Mouse (Mus musculus) forebrain, embryonic 12.5 days (tissue): Measurements from ENCODE around the gene Vdr. TPM values are rescaled to one million over a fixed set of nuclear protein-coding genes. Genes with fewer than 3 reads are reported as not detected.
A peak's percentile ranks its signal among the peaks of the same experiment; 100 is the strongest.

Experiments
- ATAC-seq: fragments of 200-750 bp; cut with Nextera tagmentation; 2 replicates; pipeline ENCODE4 v1.8.0; 2017; ENCODE audit warnings: moderate TSS enrichment; ENCODE audit not compliant: low FRiP score
- H3K27ac ChIP-seq: fragments of 300-500 bp; sonication (generic); 2 replicates; pipeline ENCODE4 v1.5.1; 2016; ENCODE audit warnings: mild to moderate bottlenecking
- H3K27me3 ChIP-seq: fragments of 300-500 bp; sonication (generic); 2 replicates; pipeline ENCODE4 v1.6.1; 2016; ENCODE audit warnings: mild to moderate bottlenecking
- H3K36me3 ChIP-seq: fragments of 300-500 bp; sonication (generic); replicated peaks from 2 replicates; pipeline ENCODE4 v1.6.1; 2016; ENCODE audit warnings: mild to moderate bottlenecking
- H3K4me1 ChIP-seq: fragments of 300-500 bp; sonication (generic); 2 replicates; pipeline ENCODE4 v1.6.1; 2016
- H3K4me2 ChIP-seq: fragments of 300-500 bp; sonication (generic); 2 replicates; pipeline ENCODE4 v1.6.1; 2016; ENCODE audit warnings: mild to moderate bottlenecking, moderate library complexity
- H3K4me3 ChIP-seq: fragments of 300-500 bp; sonication (generic); replicated peaks from 2 replicates; pipeline ENCODE4 v1.5.1; 2016; ENCODE audit warnings: mild to moderate bottlenecking
- H3K9ac ChIP-seq: fragments of 300-500 bp; sonication (generic); 2 replicates; pipeline ENCODE4 v1.6.1; 2016; ENCODE audit warnings: mild to moderate bottlenecking
- H3K9me3 ChIP-seq: fragments of 300-500 bp; sonication (generic); 2 replicates; pipeline ENCODE4 v1.6.1; 2016
- WGBS: fragments of 180-500 bp; shearing (Covaris S2); methylation state at CpG from one replicate; pipeline ENCODE4 v1.1.7; 2016; 5-methylcytosine and 5-hydroxymethylcytosine counted together
- polyA plus RNA-seq: library from polyadenylated mRNA; unstranded; fragments of >200 nt; fragmentation: Nextera tagmentation; extraction: Ambion mirVana; gene quantifications from 2 replicates; pipeline ENCODE4 v1.2.1, GENCODE M21; 2016

The Vdr gene
- polyA plus RNA-seq, 1 experiment from 2014 or later = 0.59 TPM

DNA sequence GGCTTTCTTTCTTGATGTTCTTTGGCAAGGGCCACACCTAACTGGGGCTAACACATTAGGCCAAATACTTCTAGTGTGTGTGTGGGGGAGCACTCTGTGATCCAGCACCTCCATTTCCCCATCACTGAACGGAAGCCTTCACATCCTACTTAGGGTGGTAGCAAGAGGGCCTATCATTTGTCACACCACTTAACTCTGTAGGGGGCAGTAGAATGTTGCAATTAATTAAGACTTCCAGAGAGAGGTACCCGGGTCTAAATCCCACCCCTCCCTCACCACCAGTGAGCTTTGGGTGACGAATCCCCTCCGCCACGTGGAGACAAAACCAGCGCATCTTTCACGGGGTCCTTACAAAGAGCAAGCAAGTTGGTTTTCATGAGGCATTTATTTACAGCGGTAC is 56.4 kb downstream of the Vdr start:
- H3K4me3 ChIP-seq = no peak overlapping the region
- H3K27ac ChIP-seq = no peak overlapping the region
- no peaks in the 10 kb centered on the region for H3K36me3 ChIP-seq
- H3K4me1 ChIP-seq = 0 out of 2 replicates have a peak, but pooled peaks cover 5% of the 10 kb centered on the region
- no peaks in the 10 kb centered on the region for H3K9me3 ChIP-seq
- H3K4me2 ChIP-seq = no peak overlapping the region
- no peaks in the 10 kb centered on the region for H3K27me3 ChIP-seq
- ATAC-seq = no peak
- 55% methylated on average over 8 of the region's 8 CpGs for WGBS
- no peak overlapping the region for H3K9ac ChIP-seq

GRCm38 (mm10) chr15:97852291-97852690 is 58.1 kb downstream of the Vdr start:
- no peaks in the 10 kb centered on the region for H3K36me3 ChIP-seq
- H3K4me3 ChIP-seq = no peak overlapping the region
- no peak overlapping the region for H3K27ac ChIP-seq
- no peak overlapping the region for H3K4me2 ChIP-seq
- WGBS = 79% methylated on average over 3 of the region's 3 CpGs
- H3K27me3 ChIP-seq = no peaks in the 10 kb centered on the region
- H3K4me1 ChIP-seq = 0 out of 2 replicates have a peak, but pooled peaks cover 5% of the 10 kb centered on the region
- no peaks in the 10 kb centered on the region for H3K9me3 ChIP-seq
- ATAC-seq = no peak
- H3K9ac ChIP-seq = no peak overlapping the region

DNA sequence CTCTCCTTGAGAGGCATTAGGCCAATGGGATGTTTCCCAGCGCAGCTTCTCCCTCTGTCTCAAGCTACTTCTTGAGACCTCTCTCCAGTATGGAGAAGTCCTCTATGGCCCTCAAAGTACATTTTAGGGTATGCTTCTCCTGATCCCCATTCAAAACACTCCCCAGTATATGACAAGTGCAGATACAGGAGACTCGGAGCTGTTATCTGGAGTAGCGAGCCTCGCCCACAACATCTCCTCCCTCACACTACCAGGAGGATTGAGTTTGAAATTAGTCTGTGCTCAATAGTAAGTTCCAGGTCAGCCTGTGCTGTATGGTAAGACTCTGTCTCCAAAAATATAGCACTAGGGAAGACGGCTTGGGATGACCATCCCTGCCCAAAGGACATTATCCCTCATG is 59.4 kb downstream of the Vdr start:
- no peaks in the 10 kb centered on the region for H3K9me3 ChIP-seq
- H3K27me3 ChIP-seq = no peaks in the 10 kb centered on the region
- H3K4me1 ChIP-seq = 0 out of 2 replicates have a peak, but pooled peaks cover 5% of the 10 kb centered on the region
- no peak overlapping the region for H3K4me3 ChIP-seq
- no peaks in the 10 kb centered on the region for H3K36me3 ChIP-seq
- no peak for ATAC-seq
- no peak overlapping the region for H3K9ac ChIP-seq
- no peak overlapping the region for H3K27ac ChIP-seq
- WGBS = 85% methylated on average over 5 of the region's 5 CpGs
- no peak overlapping the region for H3K4me2 ChIP-seq

- Histone ChIP-seq H3K4me2 (no peak overlapping the region), H3K9ac (no peak overlapping the region), H3K4me3 (no peak overlapping the region), H3K9me3 (no peaks in the 10 kb centered on the region), H3K4me1 (0 out of 2 replicates have a peak, but pooled peaks cover 5% of the 10 kb centered on the region), H3K27me3 (no peaks in the 10 kb centered on the region), H3K27ac (no peak overlapping the region), H3K36me3 (no peaks in the 10 kb centered on the region)
- no peak for ATAC-seq
- 20% methylated on average over 2 of the region's 2 CpGs for WGBS
Observed at GRCm38 (mm10) chr15:97850441-97850840, 60.0 kb downstream of the Vdr start.

DNA sequence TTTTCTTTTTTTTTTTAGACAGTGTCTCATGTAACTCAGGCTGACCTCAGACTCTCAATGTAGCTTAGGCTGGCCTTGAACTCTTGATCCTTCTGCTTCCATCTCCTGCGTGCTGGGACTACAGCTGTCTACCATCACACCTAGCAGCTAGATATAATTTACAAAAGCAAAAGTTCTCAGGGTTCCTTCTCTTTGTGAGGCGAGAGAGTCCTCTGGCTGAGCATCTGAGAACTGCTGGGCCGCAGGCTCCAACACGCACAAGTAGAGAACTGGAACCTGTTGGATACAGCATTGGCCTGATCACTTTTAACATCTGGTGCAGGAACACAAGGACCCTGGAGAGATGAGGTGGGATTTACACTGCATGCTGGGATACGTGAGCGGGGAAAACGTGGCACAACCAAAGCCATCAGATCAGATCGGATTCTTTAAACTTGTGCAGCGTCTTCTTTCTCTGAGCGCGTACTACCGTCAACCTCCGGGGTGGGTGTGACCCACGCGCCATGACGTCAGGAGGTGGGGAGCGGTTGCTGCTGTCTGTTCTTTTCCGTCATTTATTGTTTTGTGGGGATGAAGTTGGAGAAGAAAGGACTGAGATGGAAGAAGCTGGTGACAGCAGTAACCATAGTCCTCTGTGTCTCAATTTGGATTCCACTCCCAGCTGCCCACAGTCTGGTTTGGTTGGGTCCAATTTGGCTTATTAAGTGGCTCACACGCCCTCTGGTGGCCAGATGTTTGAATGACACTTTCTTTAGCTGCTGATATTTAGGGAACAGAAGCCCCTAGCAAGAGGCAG is 61.1 kb downstream of the Vdr start:
- Histone ChIP-seq H3K27ac (0 out of 2 replicates have a peak overlapping the region, but pooled peaks have one; percentile 19), H3K4me2 (peak overlapping the region; percentile 59)

GRCm38 (mm10) chr15:97847866-97848265 is 62.6 kb downstream of the Vdr start:
- Histone ChIP-seq H3K4me1 (0 out of 2 replicates have a peak, but pooled peaks cover 5% of the 10 kb centered on the region), H3K27me3 (no peaks in the 10 kb centered on the region), H3K27ac (no peak overlapping the region), H3K36me3 (no peaks in the 10 kb centered on the region), H3K9me3 (no peaks in the 10 kb centered on the region), H3K9ac (no peak overlapping the region), H3K4me3 (no peak overlapping the region), H3K4me2 (no peak overlapping the region)
- ATAC-seq = no peak
- 90% methylated on average over 2 of the region's 2 CpGs for WGBS

More for the DNA sequence above, 61.1 kb downstream of the Vdr start:
- Histone ChIP-seq H3K4me1 (0 out of 2 replicates have a peak, but pooled peaks cover 5% of the 10 kb centered on the region), H3K4me3 (peak overlapping the region; percentile 32), H3K9ac (peak overlapping the region; percentile 41; the same call in 1 of the 2 replicates), H3K36me3 (no peaks in the 10 kb centered on the region), H3K27me3 (no peaks in the 10 kb centered on the region), H3K9me3 (no peaks in the 10 kb centered on the region)
- peak; percentile 76 for ATAC-seq
- WGBS = 5% methylated on average over 19 of the region's 19 CpGs

DNA sequence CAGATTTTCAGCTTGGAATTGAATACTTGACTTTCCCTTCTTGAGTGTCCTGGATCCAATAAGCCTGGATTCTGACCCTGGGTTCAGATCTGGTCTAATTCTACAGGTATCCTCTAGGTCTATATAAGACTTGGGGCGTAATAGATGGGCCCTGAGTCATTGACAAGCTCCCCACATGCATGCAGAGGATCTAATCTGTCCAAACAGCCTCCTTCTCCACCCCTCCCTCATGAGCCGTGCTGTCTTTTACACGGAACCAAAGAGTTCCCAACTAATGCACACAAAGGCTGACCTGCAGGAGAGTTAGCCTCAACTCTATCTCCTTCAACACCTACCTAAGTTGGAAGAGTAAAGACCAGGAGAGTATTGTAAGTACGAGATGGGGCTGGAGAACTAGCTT is 63.1 kb downstream of the Vdr start:
- 84% methylated on average over 4 of the region's 4 CpGs for WGBS
- no peak overlapping the region for H3K4me3 ChIP-seq

DNA sequence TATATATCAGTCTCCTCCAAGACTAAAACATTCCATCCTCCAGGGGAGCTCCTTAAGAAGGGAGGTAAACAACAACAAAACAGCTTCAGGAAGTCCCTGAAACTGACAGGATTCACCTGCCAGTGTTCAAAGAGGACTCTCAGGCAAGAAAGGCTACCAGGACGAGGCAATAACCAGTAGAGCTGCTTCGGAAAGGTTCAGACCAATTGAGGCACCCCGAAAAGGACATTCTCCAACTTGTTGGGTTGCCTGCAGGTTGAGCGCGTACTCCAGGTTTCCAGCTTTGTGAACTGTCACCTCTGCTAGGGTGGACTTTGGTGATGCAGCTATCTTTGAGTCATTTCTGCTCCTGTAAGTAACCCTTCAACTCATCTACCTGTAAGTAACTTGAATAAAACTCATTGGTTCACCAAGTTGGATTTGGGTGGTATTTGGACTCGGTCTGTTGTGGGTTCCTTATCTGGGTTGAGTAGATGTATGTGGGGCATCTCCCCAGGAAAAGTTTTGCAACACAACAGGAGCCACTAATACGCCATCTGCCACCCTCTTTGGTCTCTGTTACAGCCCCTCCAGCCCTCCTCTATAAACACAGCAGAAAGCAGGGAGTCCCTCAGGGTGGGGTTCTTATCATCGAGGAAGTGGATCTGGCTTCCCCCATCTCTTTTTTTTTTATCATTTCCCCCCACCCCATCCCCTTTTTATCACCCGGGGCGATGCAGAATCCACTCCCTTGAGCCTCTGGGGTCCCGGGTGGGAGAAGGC is 64.1 kb downstream of the Vdr start:
- Histone ChIP-seq H3K27ac (no peak overlapping the region), H3K4me2 (no peak overlapping the region), H3K4me1 (0 out of 2 replicates have a peak, but pooled peaks cover 5% of the 10 kb centered on the region), H3K36me3 (no peaks in the 10 kb centered on the region), H3K27me3 (no peaks in the 10 kb centered on the region), H3K9ac (no peak overlapping the region), H3K9me3 (no peaks in the 10 kb centered on the region), H3K4me3 (no peak overlapping the region)
- ATAC-seq = no peak
- WGBS = 93% methylated on average over 11 of the region's 11 CpGs

More for the DNA sequence above, 63.1 kb downstream of the Vdr start:
- no peak overlapping the region for H3K4me2 ChIP-seq
- no peak overlapping the region for H3K27ac ChIP-seq
- no peaks in the 10 kb centered on the region for H3K27me3 ChIP-seq
- H3K9me3 ChIP-seq = no peaks in the 10 kb centered on the region
- no peak overlapping the region for H3K9ac ChIP-seq
- 0 out of 2 replicates have a peak, but pooled peaks cover 5% of the 10 kb centered on the region for H3K4me1 ChIP-seq
- no peaks in the 10 kb centered on the region for H3K36me3 ChIP-seq
- no peak for ATAC-seq

GRCm38 (mm10) chr15:97844037-97845034 is 66.1 kb downstream of the Vdr start, which contains the start of gene Hdac7:
Gene Hdac7 (minus strand): TSS chr15:97844502.
- Histone ChIP-seq H3K9me3 (no peaks in the 10 kb centered on the region), H3K9ac (no peak within 1 kb of the TSS), H3K27ac (no peak within 1 kb of the TSS), H3K36me3 (no peaks in the 10 kb centered on the region), H3K4me2 (no peak within 1 kb of the TSS), H3K4me3 (no peak within 1 kb of the TSS), H3K4me1 (peaks cover 9% of the 10 kb centered on the region; the same call in 1 of the 2 replicates), H3K27me3 (0 out of 2 replicates have a peak, but pooled peaks cover 3% of the 10 kb centered on the region)
- ATAC-seq = no peak
- WGBS = 72% methylated on average over 19 of the region's 19 CpGs

DNA sequence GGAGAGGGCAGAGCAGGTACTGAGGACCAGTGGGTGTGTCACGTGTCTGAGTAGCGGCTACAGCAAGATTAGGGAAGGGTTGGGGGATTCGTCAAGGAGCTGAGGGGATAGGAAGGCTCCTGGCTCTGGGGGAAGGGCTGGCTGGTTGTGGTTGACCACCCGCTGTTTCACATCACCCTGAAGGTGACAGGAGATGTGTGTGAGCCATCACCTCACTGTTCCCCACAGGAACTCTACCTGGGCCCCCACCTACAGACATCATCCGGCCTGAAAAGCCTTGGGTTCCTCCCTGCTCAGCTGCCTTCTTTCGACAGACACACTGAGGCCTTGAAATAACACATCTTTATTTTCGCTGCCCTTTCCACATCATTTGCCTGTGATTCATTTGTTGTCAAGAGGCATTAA is 67.2 kb downstream of the Vdr start:
- H3K4me2 ChIP-seq = no peak overlapping the region
- no peaks in the 10 kb centered on the region for H3K36me3 ChIP-seq
- no peak overlapping the region for H3K4me3 ChIP-seq
- ATAC-seq = no peak
- H3K27me3 ChIP-seq = 0 out of 2 replicates have a peak, but pooled peaks cover 9% of the 10 kb centered on the region
- WGBS = 83% methylated on average over 7 of the region's 7 CpGs
- peaks cover 6% of the 10 kb centered on the region; the same call in 1 of the 2 replicates for H3K4me1 ChIP-seq
- no peaks in the 10 kb centered on the region for H3K9me3 ChIP-seq
- H3K9ac ChIP-seq = no peak overlapping the region
- H3K27ac ChIP-seq = no peak overlapping the region

- H3K9ac ChIP-seq = no peak overlapping the region
- no peak overlapping the region for H3K4me2 ChIP-seq
- H3K4me1 ChIP-seq = peaks cover 11% of the 10 kb centered on the region; the same call in 1 of the 2 replicates
- H3K36me3 ChIP-seq = no peaks in the 10 kb centered on the region
- no peaks in the 10 kb centered on the region for H3K9me3 ChIP-seq
- 0 out of 2 replicates have a peak, but pooled peaks cover 9% of the 10 kb centered on the region for H3K27me3 ChIP-seq
- no peak overlapping the region for H3K4me3 ChIP-seq
- no peak for ATAC-seq
- WGBS = 82% methylated on average over 6 of the region's 6 CpGs
- no peak overlapping the region for H3K27ac ChIP-seq
Observed at GRCm38 (mm10) chr15:97842058-97842457, 68.4 kb downstream of the Vdr start.
